Mouse (Mus musculus): ENCODE measurements around the gene Zfpl1. TPM values are rescaled to one million over a fixed set of nuclear protein-coding genes. Genes with fewer than 3 reads are reported as not detected.

Zfpl1 gene
- polyA plus RNA-seq, 1 experiment: 34.2 TPM

DNA sequence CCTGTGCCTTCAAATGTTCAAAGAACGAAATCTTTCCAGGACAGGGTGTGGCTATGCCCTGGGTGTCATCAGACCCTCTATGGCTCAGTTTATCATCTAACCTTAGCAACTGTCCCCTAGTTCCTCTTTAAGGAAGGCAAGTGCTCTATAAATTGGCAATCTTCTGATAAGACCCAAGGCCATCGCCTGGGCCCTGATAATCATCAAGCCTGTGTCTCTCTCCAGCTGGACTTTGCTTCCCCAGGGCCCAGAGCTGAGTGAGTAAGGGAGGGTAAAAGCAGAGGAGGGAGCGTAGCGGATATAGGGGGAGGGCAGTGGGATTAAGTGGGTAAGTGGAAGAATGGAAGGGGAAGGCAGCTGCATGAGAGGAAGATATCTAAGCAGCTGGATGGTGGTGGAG, 19.7 kb upstream of the Zfpl1 start:
- H3K36me3 ChIP-seq (ENCODE audit: control insufficient read depth, insufficient read depth, low read length, poor library complexity, severe bottlenecking): 0 out of 2 replicates have a peak, but pooled peaks cover 5% of the 10 kb centered on the region
- H3K9ac ChIP-seq (ENCODE audit: low read depth, poor library complexity, severe bottlenecking): no peak overlapping the region
- H3K4me3 ChIP-seq (ENCODE audit: low read depth, low read length): no peak overlapping the region
- no peak overlapping the region for H3K27ac ChIP-seq (ENCODE audit: insufficient read depth, low read length)
- H3K9me3 ChIP-seq (replicated peaks; ENCODE audit: control insufficient read depth, insufficient read depth, low read length, poor library complexity, severe bottlenecking): no peaks in the 10 kb centered on the region
- no peaks in the 10 kb centered on the region for H3K27me3 ChIP-seq (ENCODE audit: control insufficient read depth, insufficient read depth, low read length, poor library complexity, severe bottlenecking)
- no peak for TF ChIP-seq POLR2A (IDR thresholded peaks at IDR 0.05; ENCODE audit: insufficient read depth, low read length)
- no peak for TF ChIP-seq EP300 (IDR thresholded peaks at IDR 0.05; ENCODE audit: insufficient read depth, low read depth, low read length)
- no peak for TF ChIP-seq CTCF (IDR thresholded peaks at IDR 0.05; ENCODE audit: low read depth, low read length)
- H3K4me1 ChIP-seq (ENCODE audit: control insufficient read depth, insufficient read depth, low read length): peaks cover 2% of the 10 kb centered on the region

- Histone ChIP-seq H3K4me3 (ENCODE audit: low read depth, low read length) (no peak overlapping the region), H3K9ac (ENCODE audit: low read depth, poor library complexity, severe bottlenecking) (no peak overlapping the region), H3K27me3 (ENCODE audit: control insufficient read depth, insufficient read depth, low read length, poor library complexity, severe bottlenecking) (no peaks in the 10 kb centered on the region), H3K9me3 (replicated peaks; ENCODE audit: control insufficient read depth, insufficient read depth, low read length, poor library complexity, severe bottlenecking) (no peaks in the 10 kb centered on the region), H3K27ac (ENCODE audit: insufficient read depth, low read length) (no peak overlapping the region), H3K36me3 (ENCODE audit: control insufficient read depth, insufficient read depth, low read length, poor library complexity, severe bottlenecking) (peaks cover 11% of the 10 kb centered on the region), H3K4me1 (ENCODE audit: control insufficient read depth, insufficient read depth, low read length) (peaks cover 2% of the 10 kb centered on the region)
- TF ChIP-seq EP300 (IDR thresholded peaks at IDR 0.05; ENCODE audit: insufficient read depth, low read depth, low read length): no peak
- no peak for TF ChIP-seq POLR2A (IDR thresholded peaks at IDR 0.05; ENCODE audit: insufficient read depth, low read length)
- no peak for TF ChIP-seq CTCF (IDR thresholded peaks at IDR 0.05; ENCODE audit: low read depth, low read length)
These were observed 17.6 kb upstream of the Zfpl1 start for GRCm38 (mm10) chr19:6102169-6102853.

DNA sequence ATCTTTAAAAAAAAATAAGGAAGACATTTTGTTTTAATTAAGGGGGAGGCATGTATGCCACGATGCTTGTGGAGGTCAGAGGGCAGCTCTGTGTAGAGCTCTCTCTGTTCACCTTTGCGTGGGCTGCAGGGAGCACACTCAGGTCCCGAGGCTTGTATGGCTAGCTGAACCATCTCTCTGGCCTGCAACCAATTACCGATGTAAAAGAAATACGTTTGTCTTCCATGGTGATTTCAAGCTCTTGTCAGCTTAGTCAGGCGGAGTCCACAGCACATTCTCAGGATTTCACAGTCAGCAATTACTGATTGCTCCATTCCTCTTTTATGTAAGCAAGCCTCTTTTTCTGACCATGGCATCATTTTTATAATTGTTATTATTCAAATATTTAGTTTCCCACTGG, 16.4 kb upstream of the Zfpl1 start:
- Histone ChIP-seq H3K4me3 (ENCODE audit: low read depth, low read length) (no peak overlapping the region), H3K27ac (ENCODE audit: insufficient read depth, low read length) (no peak overlapping the region), H3K36me3 (ENCODE audit: control insufficient read depth, insufficient read depth, low read length, poor library complexity, severe bottlenecking) (peaks cover 20% of the 10 kb centered on the region), H3K4me1 (ENCODE audit: control insufficient read depth, insufficient read depth, low read length) (peaks cover 2% of the 10 kb centered on the region), H3K9me3 (replicated peaks; ENCODE audit: control insufficient read depth, insufficient read depth, low read length, poor library complexity, severe bottlenecking) (no peaks in the 10 kb centered on the region), H3K27me3 (ENCODE audit: control insufficient read depth, insufficient read depth, low read length, poor library complexity, severe bottlenecking) (no peaks in the 10 kb centered on the region), H3K9ac (ENCODE audit: low read depth, poor library complexity, severe bottlenecking) (no peak overlapping the region)
- TF ChIP-seq CTCF (IDR thresholded peaks at IDR 0.05; ENCODE audit: low read depth, low read length): no peak

GRCm38 (mm10) chr19:6097847-6098246, 13.1 kb upstream of the Zfpl1 start:
- H3K36me3 ChIP-seq (ENCODE audit: control insufficient read depth, insufficient read depth, low read length, poor library complexity, severe bottlenecking): peaks cover 34% of the 10 kb centered on the region
- no peaks in the 10 kb centered on the region for H3K9me3 ChIP-seq (replicated peaks; ENCODE audit: control insufficient read depth, insufficient read depth, low read length, poor library complexity, severe bottlenecking)
- no peaks in the 10 kb centered on the region for H3K27me3 ChIP-seq (ENCODE audit: control insufficient read depth, insufficient read depth, low read length, poor library complexity, severe bottlenecking)
- peaks cover 2% of the 10 kb centered on the region for H3K4me1 ChIP-seq (ENCODE audit: control insufficient read depth, insufficient read depth, low read length)
- H3K9ac ChIP-seq (ENCODE audit: low read depth, poor library complexity, severe bottlenecking): no peak overlapping the region
- H3K4me3 ChIP-seq (ENCODE audit: low read depth, low read length): no peak overlapping the region
- H3K27ac ChIP-seq (ENCODE audit: insufficient read depth, low read length): no peak overlapping the region
- TF ChIP-seq POLR2A (IDR thresholded peaks at IDR 0.05; ENCODE audit: insufficient read depth, low read length): no peak
- no peak for TF ChIP-seq CTCF (IDR thresholded peaks at IDR 0.05; ENCODE audit: low read depth, low read length)
- no peak for TF ChIP-seq EP300 (IDR thresholded peaks at IDR 0.05; ENCODE audit: insufficient read depth, low read depth, low read length)

- Histone ChIP-seq H3K27me3 (ENCODE audit: control insufficient read depth, insufficient read depth, low read length, poor library complexity, severe bottlenecking) (no peaks in the 10 kb centered on the region), H3K4me3 (ENCODE audit: low read depth, low read length) (no peak within 1 kb of the TSS), H3K9ac (ENCODE audit: low read depth, poor library complexity, severe bottlenecking) (no peak within 1 kb of the TSS), H3K27ac (ENCODE audit: insufficient read depth, low read length) (no peak within 1 kb of the TSS), H3K9me3 (replicated peaks; ENCODE audit: control insufficient read depth, insufficient read depth, low read length, poor library complexity, severe bottlenecking) (no peaks in the 10 kb centered on the region), H3K4me1 (ENCODE audit: control insufficient read depth, insufficient read depth, low read length) (no peaks in the 10 kb centered on the region), H3K36me3 (ENCODE audit: control insufficient read depth, insufficient read depth, low read length, poor library complexity, severe bottlenecking) (peaks cover 59% of the 10 kb centered on the region)
- TF ChIP-seq CTCF (IDR thresholded peaks at IDR 0.05; ENCODE audit: low read depth, low read length) (no peak), EP300 (IDR thresholded peaks at IDR 0.05; ENCODE audit: insufficient read depth, low read depth, low read length) (no peak), POLR2A (IDR thresholded peaks at IDR 0.05; ENCODE audit: insufficient read depth, low read length) (no peak)
These were observed 9.4 kb upstream of the Zfpl1 start, which contains the start of gene AC131692.1 for GRCm38 (mm10) chr19:6094119-6094518. Gene AC131692.1, plus strand, starts transcription at chr19:6094419.

DNA sequence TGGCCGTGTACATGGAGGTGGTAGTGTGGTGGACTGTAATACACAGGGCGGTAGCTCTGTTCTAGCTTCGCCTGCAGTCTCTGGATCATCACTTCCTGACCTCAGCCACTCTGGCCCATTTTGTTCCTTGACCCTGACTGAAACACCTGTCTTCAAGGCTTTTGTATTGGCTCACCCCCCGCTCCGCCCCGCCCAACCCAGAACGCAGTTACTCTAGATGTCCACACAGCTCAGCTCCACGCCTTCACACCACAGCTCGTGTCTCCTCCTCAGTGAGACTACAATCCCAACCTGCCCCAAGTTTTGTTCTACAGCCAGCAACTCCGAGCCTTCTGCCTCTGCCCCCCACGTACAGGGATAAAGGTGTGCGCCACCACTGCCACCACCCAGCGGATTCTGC, 4.1 kb upstream of the Zfpl1 start:
- H3K4me1 ChIP-seq (ENCODE audit: control insufficient read depth, insufficient read depth, low read length): peaks cover under 1% of the 10 kb centered on the region
- peaks cover 52% of the 10 kb centered on the region for H3K36me3 ChIP-seq (ENCODE audit: control insufficient read depth, insufficient read depth, low read length, poor library complexity, severe bottlenecking)
- H3K27ac ChIP-seq (ENCODE audit: insufficient read depth, low read length): no peak overlapping the region
- no peaks in the 10 kb centered on the region for H3K27me3 ChIP-seq (ENCODE audit: control insufficient read depth, insufficient read depth, low read length, poor library complexity, severe bottlenecking)
- no peaks in the 10 kb centered on the region for H3K9me3 ChIP-seq (replicated peaks; ENCODE audit: control insufficient read depth, insufficient read depth, low read length, poor library complexity, severe bottlenecking)
- TF ChIP-seq EP300 (IDR thresholded peaks at IDR 0.05; ENCODE audit: insufficient read depth, low read depth, low read length) (no peak), POLR2A (IDR thresholded peaks at IDR 0.05; ENCODE audit: insufficient read depth, low read length) (no peak), CTCF (IDR thresholded peaks at IDR 0.05; ENCODE audit: low read depth, low read length) (no peak)
- no peak overlapping the region for H3K4me3 ChIP-seq (ENCODE audit: low read depth, low read length)
- no peak overlapping the region for H3K9ac ChIP-seq (ENCODE audit: low read depth, poor library complexity, severe bottlenecking)

Data from ES-Bruce4 (cell line).